Mouse (Mus musculus): ENCODE data around the gene Rcc1l.

GRCm38 (mm10) chr5:134119481-134120120 is 57.0 kb downstream of the Rcc1l start:
- TF ChIP-seq HCFC1 (IDR thresholded peaks at IDR 0.05; ENCODE audit: borderline replicate concordance, insufficient read depth, low read length) = no peak
- TF ChIP-seq ZNF384 (IDR thresholded peaks at IDR 0.05; ENCODE audit: low read depth, low read length) = no peak
- TF ChIP-seq CHD2 (IDR thresholded peaks at IDR 0.05; ENCODE audit: low read depth, low read length) = no peak
